Mouse (Mus musculus) skeletal muscle tissue, adult 2 months (tissue): ENCODE measurements around the gene Gm10570.

Experiments used
- DNase-seq: peaks from one replicate; pipeline ENCODE4 v3.0.0-alpha.2; 2012; ENCODE audit warnings: low read depth, low spot score

The Gm10570 gene

GRCm38 (mm10) chr4:130308231-130309081 lies at the start of gene Gm10570, which contains the start of gene Fabp3:
Gm10570 (minus strand) TSS chr4:130308674.
Fabp3 (plus strand) TSS chr4:130308595.
- peak; percentile 87 for DNase-seq

GRCm38 (mm10) chr4:130357946-130358345 lies 49.5 kb upstream of the Gm10570 start:
- DNase-seq, result no peak

GRCm38 (mm10) chr4:130352588-130352987 lies 44.1 kb upstream of the Gm10570 start:
- no peak for DNase-seq

GRCm38 (mm10) chr4:130350690-130351422 lies 42.4 kb upstream of the Gm10570 start:
- DNase-seq, result no peak

- no peak for DNase-seq
Observed at GRCm38 (mm10) chr4:130349666-130350065, 41.2 kb upstream of the Gm10570 start.

- peak; percentile 66 for DNase-seq
Observed at GRCm38 (mm10) chr4:130341691-130342090, 33.2 kb upstream of the Gm10570 start.

- no peak for DNase-seq
Observed at GRCm38 (mm10) chr4:130335867-130336266, 27.4 kb upstream of the Gm10570 start.

GRCm38 (mm10) chr4:130327366-130327765 lies 18.9 kb upstream of the Gm10570 start:
- no peak for DNase-seq

- DNase-seq, result no peak
Observed at GRCm38 (mm10) chr4:130325446-130325845, 17.0 kb upstream of the Gm10570 start.

- peak; percentile 54 for DNase-seq
Observed at GRCm38 (mm10) chr4:130323607-130324006, 15.1 kb upstream of the Gm10570 start.

GRCm38 (mm10) chr4:130323165-130323564 lies 14.7 kb upstream of the Gm10570 start:
- DNase-seq, result no peak

GRCm38 (mm10) chr4:130322567-130322966 lies 14.1 kb upstream of the Gm10570 start:
- DNase-seq, result no peak

- DNase-seq, result no peak
Observed at GRCm38 (mm10) chr4:130321640-130322039, 13.2 kb upstream of the Gm10570 start.

- no peak for DNase-seq
Observed at GRCm38 (mm10) chr4:130319564-130319963, 11.1 kb upstream of the Gm10570 start.

- DNase-seq, result no peak
Observed at GRCm38 (mm10) chr4:130318122-130318521, 9.6 kb upstream of the Gm10570 start.

GRCm38 (mm10) chr4:130316691-130317090 lies 8.2 kb upstream of the Gm10570 start:
- DNase-seq, result no peak

- no peak for DNase-seq
Observed at GRCm38 (mm10) chr4:130315771-130316527, 7.5 kb upstream of the Gm10570 start.

GRCm38 (mm10) chr4:130313552-130313951 lies 5.1 kb upstream of the Gm10570 start:
- DNase-seq, result no peak

GRCm38 (mm10) chr4:130312526-130312925 lies 4.1 kb upstream of the Gm10570 start:
- peak; percentile 58 for DNase-seq

GRCm38 (mm10) chr4:130309254-130309653 lies 780 bp upstream of the Gm10570 start:
- no peak for DNase-seq

GRCm38 (mm10) chr4:130307851-130308230 lies 633 bp downstream of the Gm10570 start:
- peak; percentile 56 for DNase-seq
